Mouse (Mus musculus) embryonic fibroblast, embryonic 13.5 days (primary cell): Measurements from ENCODE around the gene Ccm2l.

Source experiments
- CTCF ChIP-seq: IDR thresholded peaks from 2 replicates; pipeline ENCODE4 v1.5.1; 2011; ENCODE audit warnings: mild to moderate bottlenecking, control low read depth, low read length, moderate library complexity, borderline replicate concordance; ENCODE audit not compliant: insufficient read depth
- POLR2A ChIP-seq: IDR thresholded peaks from 2 replicates; pipeline ENCODE4 v1.6.1; 2011; ENCODE audit warnings: low read depth, mild to moderate bottlenecking, control low read depth, low read length, moderate library complexity

GRCm38 (mm10) chr2:153119488-153119887 lies 53.7 kb downstream of the Ccm2l start:
- TF ChIP-seq CTCF (no peak), POLR2A (no peak)
